Comparison of ENCODE assay signal across 18 mouse cellular contexts in the genomic region with DNA sequence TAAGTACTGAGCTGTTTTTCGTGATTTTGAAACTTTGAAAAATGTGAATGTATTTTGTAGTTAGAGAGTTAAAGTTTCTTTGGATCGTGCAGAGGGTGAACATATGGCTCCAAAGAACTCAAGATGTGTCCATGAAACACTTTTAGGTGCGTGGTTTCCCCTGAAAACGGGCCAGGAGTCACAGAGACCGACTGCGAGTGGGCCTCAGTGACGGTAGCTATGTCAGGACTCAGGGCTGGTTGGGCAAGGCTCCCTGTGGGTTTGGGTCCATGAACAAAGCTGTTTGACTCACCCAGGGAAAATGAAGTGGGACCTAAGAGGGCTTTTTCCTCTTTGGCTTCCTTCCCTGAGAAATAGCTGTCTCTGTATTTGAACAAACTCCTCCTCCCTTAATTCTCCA.
A peak's percentile ranks its signal among the peaks of the same experiment; 100 is the strongest.
DNase-seq lines count a peak whose midpoint lies in the region; ATAC-seq and TF ChIP-seq lines count a peak whose summit lies in the region.
"Had no signal": no experiment of that assay in that cellular context is flagged by ENCODE, and none has a peak within 500 bp of the region (broad histone marks: within the 10 kb centered on the region; RNA-seq: fewer than 3 reads in every experiment).

No protein-coding gene starts in this region.

- no peak for DNase-seq in lung, postnatal 4 days
- peak in 1 of 2 experiments; percentile 52 for DNase-seq in left cerebral cortex, adult 2 months (ENCODE audit: extremely low spot score in 1 of 2, low spot score in 2 of 2)
- DNase-seq in right cerebral cortex, postnatal 14 days, result peak; percentile 54
- DNase-seq in kidney, postnatal 4 days, result no peak
- no peak for DNase-seq in forebrain, embryonic 11.5 days (ENCODE audit: low spot score)
- no peak for DNase-seq in retina, embryonic 14.5 days (ENCODE audit: low spot score)
- DNase-seq: adrenal gland, postnatal 36 days; cerebellum, adult 9-10 months; heart, postnatal 4 days; kidney, adult 18-20 months; kidney, postnatal 10 days; liver; liver, postnatal 0 days had no signal

- no peak overlapping the region for H3K4me3 ChIP-seq in lung, embryonic 16.5 days (ENCODE audit: low read length)
- H3K4me3 ChIP-seq in embryonic fibroblast, embryonic 13.5 days (ENCODE audit: insufficient read depth, low read length), result no peak overlapping the region
- no peak overlapping the region for H3K4me3 ChIP-seq in left cerebral cortex, adult 2 months
- no peak overlapping the region for H3K4me3 ChIP-seq in forebrain, embryonic 11.5 days (ENCODE audit: low read depth, low read length)
- H3K4me3 ChIP-seq: embryonic facial prominence, embryonic 12.5 days; heart, embryonic 13.5 days; midbrain, embryonic 15.5 days had no signal

- no peak overlapping the region for H3K4me2 ChIP-seq in lung, embryonic 16.5 days (ENCODE audit: low read depth, low read length)
- no peak overlapping the region for H3K4me2 ChIP-seq in forebrain, embryonic 11.5 days (ENCODE audit: low read depth, low read length, severe bottlenecking)
- H3K4me2 ChIP-seq: embryonic facial prominence, embryonic 12.5 days; heart, embryonic 13.5 days; midbrain, embryonic 15.5 days had no signal

- H3K27ac ChIP-seq in lung, embryonic 16.5 days (ENCODE audit: low read length), result no peak overlapping the region
- peak overlapping the region; percentile 53; the same call in 1 of the 2 replicates for H3K27ac ChIP-seq in embryonic fibroblast, embryonic 13.5 days (ENCODE audit: insufficient read depth, low read length)
- peak overlapping the region; percentile 48 for H3K27ac ChIP-seq in left cerebral cortex, adult 2 months
- no peak overlapping the region for H3K27ac ChIP-seq in forebrain, embryonic 11.5 days (ENCODE audit: low read depth, low read length)
- H3K27ac ChIP-seq: embryonic facial prominence, embryonic 12.5 days; heart, embryonic 13.5 days; midbrain, embryonic 15.5 days had no signal

- peak; percentile 36; the same call in 1 of the 2 replicates for ATAC-seq in lung, embryonic 16.5 days (ENCODE audit: low read depth)
- no peak for ATAC-seq in forebrain, embryonic 11.5 days (replicated peaks; ENCODE audit: low FRiP score)
- ATAC-seq: liver, postnatal 0 days; midbrain, embryonic 15.5 days had no signal

- TF ChIP-seq POLR2A in embryonic fibroblast, embryonic 13.5 days (IDR thresholded peaks at IDR 0.05; ENCODE audit: low read depth, low read length), result no peak

- no peaks in the 10 kb centered on the region for H3K9me3 ChIP-seq in lung, embryonic 16.5 days (ENCODE audit: control insufficient read depth, low read length)
- no peaks in the 10 kb centered on the region for H3K9me3 ChIP-seq in forebrain, embryonic 11.5 days (ENCODE audit: control insufficient read depth, low read length)
- H3K9me3 ChIP-seq: embryonic facial prominence, embryonic 12.5 days; heart, embryonic 13.5 days; midbrain, embryonic 15.5 days had no signal

- intact Hi-C loops in left cerebral cortex, adult 2 months (cut with DNase I), result loop anchor here (5.0 kb wide), 2 partner anchors 151 to 211 kb away; no protein-coding TSS in a partner anchor

- no peak overlapping the region for H3K9ac ChIP-seq in lung, embryonic 16.5 days (ENCODE audit: low read length)
- H3K9ac ChIP-seq in forebrain, embryonic 11.5 days (ENCODE audit: low read length), result no peak overlapping the region
- H3K9ac ChIP-seq: embryonic facial prominence, embryonic 12.5 days; heart, embryonic 13.5 days; liver, postnatal 0 days; midbrain, embryonic 15.5 days had no signal

- TF ChIP-seq CTCF in embryonic fibroblast, embryonic 13.5 days (IDR thresholded peaks at IDR 0.05; ENCODE audit: borderline replicate concordance, insufficient read depth, low read length), result no peak
- TF ChIP-seq CTCF in left cerebral cortex, adult 2 months (IDR thresholded peaks at IDR 0.05), result no peak

- H3K27me3 ChIP-seq in lung, embryonic 16.5 days (ENCODE audit: control insufficient read depth, insufficient read depth, low read depth, low read length), result no peaks in the 10 kb centered on the region
- no peaks in the 10 kb centered on the region for H3K27me3 ChIP-seq in forebrain, embryonic 11.5 days (ENCODE audit: control insufficient read depth, insufficient read depth, low read length)
- H3K27me3 ChIP-seq: embryonic facial prominence, embryonic 12.5 days; heart, embryonic 13.5 days; midbrain, embryonic 15.5 days had no signal

- no peaks in the 10 kb centered on the region for H3K36me3 ChIP-seq in lung, embryonic 16.5 days (ENCODE audit: control insufficient read depth, insufficient read depth, low read length)
- no peaks in the 10 kb centered on the region for H3K36me3 ChIP-seq in forebrain, embryonic 11.5 days (ENCODE audit: control insufficient read depth, insufficient read depth, low read length)
- H3K36me3 ChIP-seq: embryonic facial prominence, embryonic 12.5 days; heart, embryonic 13.5 days; midbrain, embryonic 15.5 days had no signal

- WGBS in lung, embryonic 16.5 days, result 84% methylated on average over 7 of the region's 7 CpGs
- WGBS in forebrain, embryonic 11.5 days, result 95% methylated on average over 7 of the region's 7 CpGs

- H3K4me1 ChIP-seq in lung, embryonic 16.5 days (replicated peaks; ENCODE audit: control insufficient read depth, insufficient read depth, low read length), result peaks cover 4% of the 10 kb centered on the region
- peaks cover 4% of the 10 kb centered on the region; the same call in 1 of the 2 replicates for H3K4me1 ChIP-seq in embryonic fibroblast, embryonic 13.5 days (ENCODE audit: control insufficient read depth, insufficient read depth, low read length)
- H3K4me1 ChIP-seq in forebrain, embryonic 11.5 days (replicated peaks; ENCODE audit: control insufficient read depth, insufficient read depth, low read length), result peaks cover 4% of the 10 kb centered on the region; the same call in 1 of the 2 replicates

Comparison
In these comparisons a context has a peak if more than half of its experiments do, and no peak if none do; other contexts are left out.
1. H3K27ac ChIP-seq: peak in embryonic fibroblast, embryonic 13.5 days (single experiment) and left cerebral cortex, adult 2 months (single experiment); none in lung, embryonic 16.5 days (single experiment) and forebrain, embryonic 11.5 days (single experiment).